Mouse (Mus musculus) lung, adult 2 months (tissue): ENCODE measurements at regions not wholly inside any gene's neighbourhood (a gene's known extent, or its start where the extent isn't known, plus 50 kb on each side); places are given as distances from the start of the nearest gene placed in this dataset.

Experiments
- CTCF ChIP-seq: fragments of 200-500 bp; IDR thresholded peaks from 2 replicates; pipeline ENCODE4 v1.5.1; 2011; ENCODE audit warnings: mild to moderate bottlenecking, low read length, control low read depth; ENCODE audit not compliant: insufficient read depth
- POLR2A ChIP-seq: fragments of 200-500 bp; IDR thresholded peaks from 2 replicates; pipeline ENCODE4 v1.6.1; 2011; ENCODE audit warnings: low read depth, mild to moderate bottlenecking, control low read depth, low read length, borderline replicate concordance; ENCODE audit errors: extremely low read depth

- TF ChIP-seq CTCF: no peak
- TF ChIP-seq POLR2A: no peak
Measured at GRCm38 (mm10) chr10:17426197-17426596, 296.8 kb upstream of the Cited2 start.
